Mouse (Mus musculus) small intestine, adult 10 weeks (tissue): Measurements from ENCODE around the gene Vps37c. TPM values are rescaled to one million over a fixed set of nuclear protein-coding genes. Genes with fewer than 3 reads are reported as not detected.

Experiments
- polyA plus RNA-seq: library from polyadenylated mRNA; stranded (reverse); fragments of 350-450 nt; fragmentation: Illumina TruSeq; extraction: RNeasy Lipid Tissue Mini Kit (QIAGEN cat#74804); gene quantifications from one replicate; pipeline ENCODE4 v1.2.3, GENCODE M21; 2014; ENCODE audit warnings: low replicate concordance

Gene Vps37c
- polyA plus RNA-seq, result 1.3 TPM

DNA sequence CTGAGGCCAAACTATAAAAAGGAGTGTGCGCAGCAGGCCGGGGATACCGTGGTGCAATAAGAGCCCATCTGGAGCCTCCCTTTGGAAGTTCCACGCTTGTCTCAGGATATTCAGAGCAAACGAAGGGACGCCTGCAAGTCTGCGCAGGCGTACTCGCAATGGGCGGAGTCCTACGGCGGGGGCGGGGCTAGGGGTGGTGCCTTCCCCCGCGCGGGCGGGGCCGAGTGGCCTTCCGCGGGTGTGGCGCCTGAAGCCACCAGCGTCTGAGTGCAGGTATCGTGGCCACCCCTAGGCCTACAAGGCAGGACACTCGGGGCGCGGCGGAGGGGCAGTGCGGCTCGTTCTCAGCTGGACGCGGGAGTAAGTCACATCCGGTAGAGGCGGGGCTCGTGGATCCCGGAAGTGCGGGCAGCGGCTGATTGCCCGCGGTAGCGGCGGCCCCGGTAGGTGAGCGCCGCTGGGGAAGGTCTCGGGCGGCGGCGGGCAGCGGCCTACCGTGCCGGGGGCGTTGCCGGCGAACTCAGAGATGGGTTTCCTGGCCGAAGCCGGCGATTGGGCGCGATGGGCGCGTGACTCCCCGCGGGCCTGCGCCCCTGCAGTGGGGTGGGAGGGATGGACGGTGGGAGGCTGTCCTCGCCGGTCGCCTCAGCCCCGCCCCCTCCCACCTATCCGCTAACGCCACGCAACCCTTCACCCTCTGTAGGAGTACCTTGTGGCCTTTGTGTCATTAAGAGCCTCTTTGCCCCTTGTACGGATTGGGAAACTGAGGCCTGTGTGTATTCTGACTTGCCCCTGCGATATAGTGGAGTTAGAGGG is at the start of gene Vps37c:
Vps37c (plus strand) TSS at position 199 of the 816 bp plus-strand sequence.

DNA sequence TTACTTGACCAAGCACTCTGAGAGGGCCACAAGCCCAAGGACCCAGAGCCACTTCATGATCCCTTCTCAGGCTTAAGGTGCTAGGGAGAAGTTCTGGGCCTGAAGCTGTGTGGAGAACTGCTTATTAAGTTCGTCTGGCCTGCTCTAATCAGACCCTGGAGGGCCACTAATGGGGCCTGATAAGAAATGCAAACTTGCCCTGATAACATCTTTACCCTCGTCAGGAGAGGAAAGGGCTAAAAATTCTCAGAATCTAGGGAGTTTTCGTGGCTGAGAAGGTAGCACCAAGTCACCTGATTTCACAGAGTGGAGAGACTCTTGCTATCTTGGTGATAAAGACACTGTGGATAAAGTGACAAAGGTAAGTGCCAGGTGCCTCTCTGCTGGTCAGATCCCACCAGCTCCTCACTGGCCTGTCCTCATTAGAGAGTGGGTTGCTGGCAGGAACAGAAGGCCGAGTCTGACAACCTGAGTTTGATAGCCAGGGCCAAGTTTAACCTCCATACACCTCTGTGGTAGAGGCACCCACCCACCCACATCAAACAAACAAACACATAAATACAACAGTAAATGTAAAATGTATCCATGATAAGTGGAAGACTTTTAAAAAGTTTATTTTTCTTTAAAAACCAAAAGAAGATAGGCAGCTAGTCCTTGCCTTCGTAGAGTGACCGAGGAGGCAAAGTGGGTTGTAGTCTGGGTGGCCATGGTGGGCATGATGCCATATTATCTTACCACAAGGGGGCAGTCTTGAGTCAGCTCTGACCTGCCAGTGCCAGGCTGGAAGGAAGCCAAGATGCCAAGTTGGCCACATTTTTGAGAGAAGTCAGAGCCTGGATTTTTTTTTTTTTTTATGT is 10.4 kb upstream of the Vps37c start, which contains the start of gene Pga5:
Pga5 (minus strand) TSS at position 157 of the 857 bp plus-strand sequence.

GRCm38 (mm10) chr19:10738811-10739210 is 50.3 kb downstream of the Vps37c start, which contains the start of gene Cd5:
Gene Cd5, minus strand, starts transcription at chr19:10739002.

Other genes starting within 250 kb of the Vps37c start
- gene Lrrc10b, start 231.3 kb upstream of the Vps37c start, polyA plus RNA-seq, result not detected
- gene Ppp1r32, start 205.8 kb upstream of the Vps37c start, polyA plus RNA-seq, result not detected
- 66.4 TPM for gene Cpsf7, start 163.5 kb upstream of the Vps37c start, polyA plus RNA-seq
- 51.4 TPM for gene Sdhaf2, start 162.6 kb upstream of the Vps37c start, polyA plus RNA-seq
- gene Tmem216, start 132.5 kb upstream of the Vps37c start, polyA plus RNA-seq, result 1.3 TPM
- gene Cyb561a3, start 111.6 kb upstream of the Vps37c start, polyA plus RNA-seq, result 2.1 TPM
- gene Tmem138, start 111.4 kb upstream of the Vps37c start, polyA plus RNA-seq, result 2.0 TPM
- gene Ddb1, start 83.4 kb upstream of the Vps37c start, polyA plus RNA-seq, result 63.5 TPM
- 29.7 TPM for gene Tkfc, start 83.1 kb upstream of the Vps37c start, polyA plus RNA-seq
- 3.6 TPM for gene Vwce, start 54.5 kb upstream of the Vps37c start, polyA plus RNA-seq
- not detected for gene Pga5, start 10.7 kb upstream of the Vps37c start, polyA plus RNA-seq
- gene Cd5, start 50.3 kb downstream of the Vps37c start, polyA plus RNA-seq, result not detected
- not detected for gene Cd6, start 141.3 kb downstream of the Vps37c start, polyA plus RNA-seq
- gene Slc15a3, start 151.0 kb downstream of the Vps37c start, polyA plus RNA-seq, result 1.2 TPM
- not detected for gene Tmem132a, start 181.2 kb downstream of the Vps37c start, polyA plus RNA-seq
- gene Tmem109, start 193.3 kb downstream of the Vps37c start, polyA plus RNA-seq, result 1.7 TPM
- 17.9 TPM for gene Prpf19, start 206.5 kb downstream of the Vps37c start, polyA plus RNA-seq
- gene Zp1, start 231.9 kb downstream of the Vps37c start, polyA plus RNA-seq, result not detected
- not detected for gene Ptgdr2, start 248.4 kb downstream of the Vps37c start, polyA plus RNA-seq